In the genomic region with DNA sequence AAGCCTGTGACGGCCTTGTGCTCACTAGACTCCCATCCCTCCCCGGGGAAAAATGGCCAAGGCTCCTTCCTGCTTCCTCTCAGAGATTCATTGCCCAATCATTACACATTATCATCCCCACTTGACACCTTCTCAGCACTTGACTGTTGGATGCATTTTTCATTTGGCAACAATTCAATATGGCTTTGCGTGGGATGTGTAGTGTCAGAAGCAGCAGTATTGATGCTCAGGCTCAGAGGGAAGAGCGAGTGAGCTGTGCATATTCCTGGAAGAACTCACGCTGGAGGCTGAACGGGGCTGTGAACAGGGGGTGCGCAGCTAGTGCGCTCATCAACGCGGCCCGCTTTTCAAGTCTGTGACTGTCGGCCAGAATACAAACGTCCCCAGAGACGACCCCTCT, we compare ENCODE assay signal across 1 mouse cellular context. TPM values are rescaled to one million over a fixed set of nuclear protein-coding genes. Genes with fewer than 3 reads are reported as not detected.
"Had no signal": no experiment of that assay in that cellular context is flagged by ENCODE, and none has a peak within 500 bp of the region (broad histone marks: within the 10 kb centered on the region; RNA-seq: fewer than 3 reads in every experiment).

No protein-coding gene starts in this region.

RNA-seq across cellular contexts. Expression of a gene that starts 13.0 kb away (rescaled TPM):
- total RNA-seq: monocyte, adult 5-6 weeks had no signal
